Mouse (Mus musculus) ovary, adult 2 months (tissue): ENCODE results near the gene Olfr313. TPM values are rescaled to one million over a fixed set of nuclear protein-coding genes. Genes with fewer than 3 reads are reported as not detected.

Experiments
- polyA plus RNA-seq: library from polyadenylated mRNA; depleted of rRNA; stranded (reverse); fragments of >200 nt; gene quantifications from 2 replicates; pipeline ENCODE4 v1.2.3, GENCODE M21; 2012; rRNA removed

The Olfr313 gene
- polyA plus RNA-seq = not detected in 2 replicates

GRCm38 (mm10) chr11:58814700-58815099 lies at the start of gene Olfr313:
Gene Olfr313, plus strand, starts transcription at chr11:58815000.

GRCm38 (mm10) chr11:58772888-58773287 lies 41.9 kb upstream of the Olfr313 start, which contains the start of gene Olfr315:
Gene Olfr315, plus strand, starts transcription at chr11:58773188.

GRCm38 (mm10) chr11:58782480-58783089 lies 32.2 kb upstream of the Olfr313 start, which contains the start of gene Olfr314:
Gene Olfr314, plus strand, starts transcription at chr11:58782952.

GRCm38 (mm10) chr11:58801558-58802228 lies 13.1 kb upstream of the Olfr313 start, which contains the start of gene Fam183b:
Gene Fam183b, minus strand, starts transcription at chr11:58801960.

GRCm38 (mm10) chr11:58828937-58829336 lies 14.1 kb downstream of the Olfr313 start, which contains the start of gene Olfr312:
Gene Olfr312, plus strand, starts transcription at chr11:58829237.

GRCm38 (mm10) chr11:58838951-58839350 lies 24.2 kb downstream of the Olfr313 start, which contains the start of gene Olfr311:
Gene Olfr311, plus strand, starts transcription at chr11:58839251.

GRCm38 (mm10) chr11:58846919-58847461 lies 32.2 kb downstream of the Olfr313 start, which contains the start of gene Gm12258:
Gene Gm12258, plus strand, starts transcription at chr11:58847158.

GRCm38 (mm10) chr11:58867039-58867953 lies 52.5 kb downstream of the Olfr313 start, which contains the start of gene 2810021J22Rik:
Gene 2810021J22Rik, plus strand, starts transcription at chr11:58867216.

Other genes with a start within 250 kb of the Olfr313 start
- 0.50 TPM in 1 of 2 replicates, not detected in the other for gene Olfr224, start 244.4 kb upstream of the Olfr313 start, polyA plus RNA-seq
- not detected in 2 replicates for gene Olfr325, start 237.3 kb upstream of the Olfr313 start, polyA plus RNA-seq
- not detected in 2 replicates for gene Olfr324, start 219.9 kb upstream of the Olfr313 start, polyA plus RNA-seq
- gene 2210407C18Rik, start 198.9 kb upstream of the Olfr313 start, polyA plus RNA-seq = 0.28 TPM in 1 of 2 replicates, not detected in the other
- gene Olfr323, start 184.5 kb upstream of the Olfr313 start, polyA plus RNA-seq = not detected in 2 replicates
- gene Trim58, start 174.5 kb upstream of the Olfr313 start, polyA plus RNA-seq = 0.06 TPM in 1 of 2 replicates, not detected in the other
- not detected in 2 replicates for gene Olfr322, start 156.2 kb upstream of the Olfr313 start, polyA plus RNA-seq
- gene Olfr320, start 133.9 kb upstream of the Olfr313 start, polyA plus RNA-seq = not detected in 2 replicates
- not detected in 2 replicates for gene Olfr319, start 115.8 kb upstream of the Olfr313 start, polyA plus RNA-seq
- not detected in 2 replicates for gene Olfr318, start 91.0 kb upstream of the Olfr313 start, polyA plus RNA-seq
- gene Olfr317, start 75.8 kb upstream of the Olfr313 start, polyA plus RNA-seq = not detected in 2 replicates
- gene Olfr316, start 62.3 kb upstream of the Olfr313 start, polyA plus RNA-seq = 0.09 and 0.32 TPM in 2 replicates
- gene Olfr315, start 41.8 kb upstream of the Olfr313 start, polyA plus RNA-seq = 0.18 and 0.20 TPM in 2 replicates
- gene Olfr314, start 32.0 kb upstream of the Olfr313 start, polyA plus RNA-seq = not detected in 2 replicates
- gene Fam183b, start 13.0 kb upstream of the Olfr313 start, polyA plus RNA-seq = 11.9 and 17.3 TPM in 2 replicates
- gene Olfr312, start 14.2 kb downstream of the Olfr313 start, polyA plus RNA-seq = not detected in 2 replicates
- not detected in 2 replicates for gene Olfr311, start 24.3 kb downstream of the Olfr313 start, polyA plus RNA-seq
- 2.0 and 2.7 TPM in 2 replicates for gene Gm12258, start 32.2 kb downstream of the Olfr313 start, polyA plus RNA-seq
- 4.1 and 4.3 TPM in 2 replicates for gene 2810021J22Rik, start 52.2 kb downstream of the Olfr313 start, polyA plus RNA-seq
- gene Zfp39, start 89.2 kb downstream of the Olfr313 start, polyA plus RNA-seq = 0.62 and 1.0 TPM in 2 replicates
- gene Btnl10, start 102.9 kb downstream of the Olfr313 start, polyA plus RNA-seq = 0.08 TPM in 1 of 2 replicates, not detected in the other
- 340 and 524 TPM in 2 replicates for gene Rnf187, start 123.9 kb downstream of the Olfr313 start, polyA plus RNA-seq
- gene Hist3h2ba, start 133.9 kb downstream of the Olfr313 start, polyA plus RNA-seq = 3.8 and 4.6 TPM in 2 replicates
- gene Hist3h2a, start 139.7 kb downstream of the Olfr313 start, polyA plus RNA-seq = 22.2 and 26.2 TPM in 2 replicates
- 0.36 and 0.40 TPM in 2 replicates for gene Trim17, start 139.7 kb downstream of the Olfr313 start, polyA plus RNA-seq
- gene Trim11, start 163.1 kb downstream of the Olfr313 start, polyA plus RNA-seq = 33.3 and 39.5 TPM in 2 replicates